Mouse (Mus musculus) thymus, adult 18-20 months (tissue): ENCODE measurements around the gene Ppp1r37.
A peak's percentile ranks its signal among the peaks of the same experiment; 100 is the strongest.
"Not testable (repeated sequence)": the region's sequence is repeated elsewhere in the genome, so short reads cannot be mapped to it uniquely, and the experiment has no call there.

ENCODE experiments used
- DNase-seq, 2 experiments: peaks; one replicate each; pipeline ENCODE4 v3.0.0; 2022; ENCODE audit warnings: mixed read lengths in 2 of 2

Gene Ppp1r37

GRCm38 (mm10) chr7:19534676-19535075, 28.2 kb downstream of the Ppp1r37 start:
- DNase-seq, result no peak

GRCm38 (mm10) chr7:19532240-19532639, 30.6 kb downstream of the Ppp1r37 start:
- no peak for DNase-seq

- DNase-seq, result no peak
Measured at GRCm38 (mm10) chr7:19531077-19531476, 31.8 kb downstream of the Ppp1r37 start.

- no peak for DNase-seq
Measured at GRCm38 (mm10) chr7:19525105-19525481, 37.8 kb downstream of the Ppp1r37 start.

- DNase-seq, result no peak
Measured at GRCm38 (mm10) chr7:19524420-19525104, 38.3 kb downstream of the Ppp1r37 start.

GRCm38 (mm10) chr7:19523757-19524419, 39.0 kb downstream of the Ppp1r37 start:
- peak in 1 of 2 experiments; percentile 24 for DNase-seq

GRCm38 (mm10) chr7:19523017-19523756, 39.7 kb downstream of the Ppp1r37 start:
- DNase-seq, result no peak

- DNase-seq, result no peak
Measured at GRCm38 (mm10) chr7:19520032-19520431, 42.8 kb downstream of the Ppp1r37 start.

- DNase-seq, result no peak
Measured at GRCm38 (mm10) chr7:19517652-19518365, 45.1 kb downstream of the Ppp1r37 start, which contains the start of gene Nkpd1. TSS of gene Nkpd1 (plus strand) at chr7:19517838.

- no peak for DNase-seq
Measured at GRCm38 (mm10) chr7:19512353-19512752, 50.5 kb downstream of the Ppp1r37 start.

- DNase-seq, result not testable (repeated sequence)
Measured at GRCm38 (mm10) chr7:19511934-19512333, 50.9 kb downstream of the Ppp1r37 start.

- DNase-seq, result no peak
Measured at GRCm38 (mm10) chr7:19509786-19510185, 53.1 kb downstream of the Ppp1r37 start.

GRCm38 (mm10) chr7:19508924-19509568, 53.8 kb downstream of the Ppp1r37 start:
- DNase-seq, result no peak

GRCm38 (mm10) chr7:19508150-19508923, 54.5 kb downstream of the Ppp1r37 start, which contains the start of the genes Bloc1s3 and Trappc6a:
TSS of gene Bloc1s3 (minus strand) at chr7:19508367.
TSS of gene Trappc6a (plus strand) at chr7:19508395.
- peak; percentile 87 to 89 for DNase-seq

GRCm38 (mm10) chr7:19507612-19507981, 55.3 kb downstream of the Ppp1r37 start:
- no peak for DNase-seq

GRCm38 (mm10) chr7:19506969-19507611, 55.8 kb downstream of the Ppp1r37 start:
- DNase-seq, result peak; percentile 40 to 43

GRCm38 (mm10) chr7:19506326-19506725, 56.5 kb downstream of the Ppp1r37 start:
- no peak for DNase-seq

- no peak for DNase-seq
Measured at GRCm38 (mm10) chr7:19503481-19504068, 59.3 kb downstream of the Ppp1r37 start.

- no peak for DNase-seq
Measured at GRCm38 (mm10) chr7:19501658-19502057, 61.2 kb downstream of the Ppp1r37 start.
